Mouse (Mus musculus) heart, embryonic 10.5 days (tissue): ENCODE measurements around the gene Jazf1. TPM values are rescaled to one million over a fixed set of nuclear protein-coding genes. Genes with fewer than 3 reads are reported as not detected.
A peak's percentile ranks its signal among the peaks of the same experiment; 100 is the strongest.

Experiments
- DNase-seq: peaks from one replicate; pipeline ENCODE4 v3.0.0-alpha.2; 2017; ENCODE audit warnings: low spot score
- H3K27ac ChIP-seq: fragments of 300-500 bp; sonication (generic); 2 replicates; pipeline ENCODE4 v1.5.1; 2016; ENCODE audit warnings: mild to moderate bottlenecking
- H3K27me3 ChIP-seq: fragments of 300-500 bp; sonication (generic); 2 replicates; pipeline ENCODE4 v1.6.1; 2016; ENCODE audit warnings: mild to moderate bottlenecking; ENCODE audit not compliant: poor library complexity, insufficient read depth, severe bottlenecking
- H3K36me3 ChIP-seq: fragments of 300-500 bp; sonication (generic); 2 replicates; pipeline ENCODE4 v1.6.1; 2016; ENCODE audit warnings: mild to moderate bottlenecking, moderate library complexity
- H3K4me1 ChIP-seq: fragments of 300-500 bp; sonication (generic); 2 replicates; pipeline ENCODE4 v1.6.1; 2016; ENCODE audit warnings: mild to moderate bottlenecking
- H3K4me3 ChIP-seq: fragments of 300-500 bp; sonication (generic); 2 replicates; pipeline ENCODE4 v1.5.1; 2016; ENCODE audit warnings: mild to moderate bottlenecking, moderate library complexity
- H3K9me3 ChIP-seq: fragments of 300-500 bp; sonication (generic); 2 replicates; pipeline ENCODE4 v1.6.1; 2016; ENCODE audit warnings: mild to moderate bottlenecking, moderate library complexity
- WGBS: fragments of 180-500 bp; shearing (Covaris S2); methylation state at CpG from one replicate; pipeline ENCODE4 v1.1.7; 2016; 5-methylcytosine and 5-hydroxymethylcytosine counted together
- polyA plus RNA-seq: library from polyadenylated mRNA; unstranded; fragments of >200 nt; fragmentation: Nextera tagmentation; extraction: Ambion mirVana; gene quantifications from 2 replicates; pipeline ENCODE4 v1.2.1, GENCODE M21; 2016

Jazf1 gene
- polyA plus RNA-seq, 1 experiment from 2014 or later = 6.4 TPM

- no peaks in the 10 kb centered on the region for H3K9me3 ChIP-seq
- H3K36me3 ChIP-seq = no peaks in the 10 kb centered on the region
- 22% methylated on average over 4 of the region's 4 CpGs for WGBS
- H3K27ac ChIP-seq = no peak overlapping the region
- DNase-seq = no peak
- H3K4me3 ChIP-seq = no peak overlapping the region
- H3K27me3 ChIP-seq = no peaks in the 10 kb centered on the region
- no peaks in the 10 kb centered on the region for H3K4me1 ChIP-seq
Observed at GRCm38 (mm10) chr6:52877176-52877575, 191.3 kb downstream of the Jazf1 start.

- H3K36me3 ChIP-seq = no peaks in the 10 kb centered on the region
- no peak for DNase-seq
- H3K27ac ChIP-seq = no peak overlapping the region
- no peaks in the 10 kb centered on the region for H3K9me3 ChIP-seq
- H3K4me3 ChIP-seq = no peak overlapping the region
- 23% methylated on average over 2 of the region's 2 CpGs for WGBS
- no peaks in the 10 kb centered on the region for H3K27me3 ChIP-seq
- peaks cover 3% of the 10 kb centered on the region; the same call in 1 of the 2 replicates for H3K4me1 ChIP-seq
Observed at GRCm38 (mm10) chr6:52871306-52871705, 197.1 kb downstream of the Jazf1 start.

GRCm38 (mm10) chr6:52869252-52869651, 199.2 kb downstream of the Jazf1 start:
- H3K27me3 ChIP-seq = no peaks in the 10 kb centered on the region; the same call in 1 of the 2 replicates
- WGBS = 85% methylated on average over 2 of the region's 2 CpGs
- no peak overlapping the region for H3K27ac ChIP-seq
- peaks cover 6% of the 10 kb centered on the region for H3K4me1 ChIP-seq
- no peaks in the 10 kb centered on the region for H3K36me3 ChIP-seq
- no peak for DNase-seq
- no peaks in the 10 kb centered on the region for H3K9me3 ChIP-seq
- no peak overlapping the region for H3K4me3 ChIP-seq

- Histone ChIP-seq H3K27me3 (no peaks in the 10 kb centered on the region; the same call in 1 of the 2 replicates), H3K4me3 (no peak overlapping the region), H3K9me3 (no peaks in the 10 kb centered on the region), H3K27ac (no peak overlapping the region), H3K36me3 (no peaks in the 10 kb centered on the region), H3K4me1 (peaks cover 7% of the 10 kb centered on the region)
- DNase-seq = no peak
- 85% methylated on average over 2 of the region's 2 CpGs for WGBS
Observed at GRCm38 (mm10) chr6:52868352-52868751, 200.1 kb downstream of the Jazf1 start.

GRCm38 (mm10) chr6:52861928-52862327, 206.5 kb downstream of the Jazf1 start:
- peak; percentile 85 for DNase-seq
- no peaks in the 10 kb centered on the region; the same call in 1 of the 2 replicates for H3K27me3 ChIP-seq
- H3K36me3 ChIP-seq = no peaks in the 10 kb centered on the region
- H3K27ac ChIP-seq = peak overlapping the region; percentile 79
- H3K9me3 ChIP-seq = no peaks in the 10 kb centered on the region
- H3K4me1 ChIP-seq = peaks cover 48% of the 10 kb centered on the region
- WGBS = 30% methylated on average over 7 of the region's 7 CpGs
- H3K4me3 ChIP-seq = no peak overlapping the region

GRCm38 (mm10) chr6:52861186-52861820, 207.1 kb downstream of the Jazf1 start:
- Histone ChIP-seq H3K4me1 (peaks cover 51% of the 10 kb centered on the region), H3K27ac (peak overlapping the region; percentile 79), H3K4me3 (no peak overlapping the region), H3K27me3 (no peaks in the 10 kb centered on the region; the same call in 1 of the 2 replicates), H3K36me3 (no peaks in the 10 kb centered on the region), H3K9me3 (no peaks in the 10 kb centered on the region)
- no peak for DNase-seq
- WGBS = 77% methylated on average over 9 of the region's 9 CpGs

- no peak overlapping the region for H3K4me3 ChIP-seq
- 10% methylated on average over 6 of the region's 6 CpGs for WGBS
- H3K27ac ChIP-seq = peak overlapping the region; percentile 79; the same call in 1 of the 2 replicates
- peaks cover 55% of the 10 kb centered on the region for H3K4me1 ChIP-seq
- no peaks in the 10 kb centered on the region for H3K9me3 ChIP-seq
- no peak for DNase-seq
- no peaks in the 10 kb centered on the region for H3K36me3 ChIP-seq
- H3K27me3 ChIP-seq = no peaks in the 10 kb centered on the region; the same call in 1 of the 2 replicates
Observed at GRCm38 (mm10) chr6:52860713-52861112, 207.7 kb downstream of the Jazf1 start.

GRCm38 (mm10) chr6:52858911-52859431, 209.5 kb downstream of the Jazf1 start:
- H3K9me3 ChIP-seq = no peaks in the 10 kb centered on the region
- DNase-seq = no peak
- H3K4me3 ChIP-seq = no peak overlapping the region
- peaks cover 56% of the 10 kb centered on the region for H3K4me1 ChIP-seq
- H3K27ac ChIP-seq = no peak overlapping the region
- WGBS = 81% methylated on average over 3 of the region's 3 CpGs
- H3K27me3 ChIP-seq = no peaks in the 10 kb centered on the region
- no peaks in the 10 kb centered on the region for H3K36me3 ChIP-seq

- Histone ChIP-seq H3K4me1 (peaks cover 43% of the 10 kb centered on the region), H3K36me3 (no peaks in the 10 kb centered on the region), H3K27ac (no peak overlapping the region), H3K4me3 (no peak overlapping the region), H3K9me3 (no peaks in the 10 kb centered on the region), H3K27me3 (0 out of 2 replicates have a peak, but pooled peaks cover 3% of the 10 kb centered on the region)
- 61% methylated on average over 8 of the region's 8 CpGs for WGBS
- no peak for DNase-seq
Observed at GRCm38 (mm10) chr6:52852404-52853107, 215.9 kb downstream of the Jazf1 start.

- peaks cover 37% of the 10 kb centered on the region for H3K4me1 ChIP-seq
- H3K27me3 ChIP-seq = 0 out of 2 replicates have a peak, but pooled peaks cover 3% of the 10 kb centered on the region
- no peak overlapping the region for H3K4me3 ChIP-seq
- H3K9me3 ChIP-seq = no peaks in the 10 kb centered on the region
- H3K36me3 ChIP-seq = no peaks in the 10 kb centered on the region
- DNase-seq = no peak
- WGBS = 68% methylated on average over 3 of the region's 3 CpGs
- H3K27ac ChIP-seq = no peak overlapping the region
Observed at GRCm38 (mm10) chr6:52851975-52852374, 216.5 kb downstream of the Jazf1 start.

GRCm38 (mm10) chr6:52851019-52851418, 217.4 kb downstream of the Jazf1 start:
- Histone ChIP-seq H3K9me3 (no peaks in the 10 kb centered on the region), H3K36me3 (no peaks in the 10 kb centered on the region), H3K27me3 (0 out of 2 replicates have a peak, but pooled peaks cover 3% of the 10 kb centered on the region), H3K4me1 (peaks cover 32% of the 10 kb centered on the region), H3K4me3 (0 out of 2 replicates have a peak overlapping the region, but pooled peaks have one; percentile 12), H3K27ac (peak overlapping the region; percentile 42; the same call in 1 of the 2 replicates)
- peak; percentile 76 for DNase-seq
- 43% methylated on average over 5 of the region's 5 CpGs for WGBS

- Histone ChIP-seq H3K27me3 (no peaks in the 10 kb centered on the region), H3K4me3 (no peak overlapping the region), H3K36me3 (no peaks in the 10 kb centered on the region), H3K9me3 (no peaks in the 10 kb centered on the region), H3K4me1 (peaks cover 25% of the 10 kb centered on the region), H3K27ac (no peak overlapping the region)
- no peak for DNase-seq
- WGBS = 82% methylated on average over 6 of the region's 6 CpGs
Observed at GRCm38 (mm10) chr6:52848199-52848598, 220.2 kb downstream of the Jazf1 start.

- H3K4me3 ChIP-seq = no peak overlapping the region
- no peak overlapping the region for H3K27ac ChIP-seq
- H3K4me1 ChIP-seq = peaks cover 15% of the 10 kb centered on the region
- DNase-seq = no peak
- WGBS = 80% methylated on average over 2 of the region's 2 CpGs
- no peaks in the 10 kb centered on the region for H3K9me3 ChIP-seq
- H3K27me3 ChIP-seq = no peaks in the 10 kb centered on the region
- no peaks in the 10 kb centered on the region for H3K36me3 ChIP-seq
Observed at GRCm38 (mm10) chr6:52846314-52846713, 222.1 kb downstream of the Jazf1 start.
